In genomic region chr10:80089146-80089545, GRCm38 (mm10) we compare ENCODE assay signal across 12 mouse cellular contexts. TPM values are rescaled to one million over a fixed set of nuclear protein-coding genes. Genes with fewer than 3 reads are reported as not detected.
DNase-seq lines count a peak whose midpoint lies in the region; ATAC-seq and TF ChIP-seq lines count a peak whose summit lies in the region.
"Had no signal": no experiment of that assay in that cellular context is flagged by ENCODE, and none has a peak within 500 bp of the region (broad histone marks: within the 10 kb centered on the region; RNA-seq: fewer than 3 reads in every experiment).

No protein-coding gene starts in this region.

- no peak for ATAC-seq in lung, postnatal 0 days
- peak; percentile 35; the same call in 1 of the 2 replicates for ATAC-seq in kidney, postnatal 0 days (replicated peaks; ENCODE audit: low FRiP score, low read depth)
- peak; percentile 40; the same call in 1 of the 2 replicates for ATAC-seq in liver, postnatal 0 days
- ATAC-seq: forebrain, postnatal 0 days had no signal

- H3K4me3 ChIP-seq in lung, postnatal 0 days (ENCODE audit: low read depth, low read length), result no peak overlapping the region
- no peak overlapping the region for H3K4me3 ChIP-seq in kidney, postnatal 0 days (replicated peaks; ENCODE audit: low read depth, low read length)
- H3K4me3 ChIP-seq in liver, postnatal 0 days (ENCODE audit: low read depth, low read length), result no peak overlapping the region
- H3K4me3 ChIP-seq: embryonic facial prominence, embryonic 12.5 days had no signal

- peak; percentile 59 for TF ChIP-seq CTCF in lung, postnatal 0 days (IDR thresholded peaks at IDR 0.05)
- TF ChIP-seq CTCF in kidney, postnatal 0 days (IDR thresholded peaks at IDR 0.05; ENCODE audit: low read depth), result peak; percentile 49; the same call in 1 of the 2 replicates
- peak; percentile 49 for TF ChIP-seq CTCF in liver, postnatal 0 days (IDR thresholded peaks at IDR 0.05; ENCODE audit: low read depth)

- intact Hi-C loops in heart, postnatal 14 days (cut with DNase I), result no loop called here

- DNase-seq in embryo, embryonic 10.5 days (ENCODE audit: low spot score), result peak; percentile 15
- DNase-seq in embryo, embryonic 11 days, result no peak
- DNase-seq in lung, postnatal 0 days (ENCODE audit: low spot score), result peak; percentile 44
- DNase-seq in lung, postnatal 36 days, result no peak
- DNase-seq in kidney, postnatal 0 days (ENCODE audit: low spot score), result no peak
- DNase-seq in liver, postnatal 0 days, result no peak
- no peak for DNase-seq in right cerebral cortex, postnatal 25 days
- no peak for DNase-seq in heart, postnatal 14 days
- DNase-seq: forebrain, postnatal 0 days; layer of hippocampus, postnatal 36 days; midbrain, embryonic 14.5 days had no signal

- TF ChIP-seq EP300 in lung, postnatal 0 days (IDR thresholded peaks at IDR 0.05), result no peak
- no peak for TF ChIP-seq EP300 in liver, postnatal 0 days (IDR thresholded peaks at IDR 0.05; ENCODE audit: low read depth)

- no peaks in the 10 kb centered on the region for H3K9me3 ChIP-seq in lung, postnatal 0 days (ENCODE audit: low read length)
- H3K9me3 ChIP-seq in kidney, postnatal 0 days (replicated peaks; ENCODE audit: low read length), result no peaks in the 10 kb centered on the region
- no peaks in the 10 kb centered on the region for H3K9me3 ChIP-seq in liver, postnatal 0 days (ENCODE audit: low read length)
- H3K9me3 ChIP-seq: embryonic facial prominence, embryonic 12.5 days had no signal

- no peak overlapping the region for H3K27ac ChIP-seq in lung, postnatal 0 days (ENCODE audit: low read length)
- H3K27ac ChIP-seq in kidney, postnatal 0 days, result no peak overlapping the region
- no peak overlapping the region for H3K27ac ChIP-seq in liver, postnatal 0 days (ENCODE audit: low read depth)
- H3K27ac ChIP-seq: embryonic facial prominence, embryonic 12.5 days had no signal

- WGBS in lung, postnatal 0 days, result 57% methylated on average over 4 of the region's 4 CpGs
- WGBS in kidney, postnatal 0 days, result 53% methylated on average over 4 of the region's 4 CpGs
- 61% methylated on average over 4 of the region's 4 CpGs for WGBS in liver, postnatal 0 days (ENCODE audit: insufficient replicate concordance)

- no peaks in the 10 kb centered on the region for H3K27me3 ChIP-seq in lung, postnatal 0 days (replicated peaks; ENCODE audit: insufficient read depth, low read length)
- no peaks in the 10 kb centered on the region for H3K27me3 ChIP-seq in kidney, postnatal 0 days (ENCODE audit: insufficient read depth, low read length)
- H3K27me3 ChIP-seq in liver, postnatal 0 days (ENCODE audit: insufficient read depth, low read length), result no peaks in the 10 kb centered on the region
- H3K27me3 ChIP-seq: embryonic facial prominence, embryonic 12.5 days had no signal

- H3K4me1 ChIP-seq in lung, postnatal 0 days (ENCODE audit: insufficient read depth, low read depth, low read length), result peaks cover 17% of the 10 kb centered on the region
- H3K4me1 ChIP-seq in kidney, postnatal 0 days (replicated peaks; ENCODE audit: insufficient read depth, low read length), result peaks cover 17% of the 10 kb centered on the region; the same call in 1 of the 2 replicates
- peaks cover 23% of the 10 kb centered on the region for H3K4me1 ChIP-seq in liver, postnatal 0 days (ENCODE audit: insufficient read depth)
- H3K4me1 ChIP-seq: embryonic facial prominence, embryonic 12.5 days had no signal

- H3K9ac ChIP-seq in lung, postnatal 0 days (replicated peaks; ENCODE audit: low read depth), result no peak overlapping the region
- H3K9ac ChIP-seq in kidney, postnatal 0 days (ENCODE audit: low read depth, low read length), result no peak overlapping the region
- no peak overlapping the region for H3K9ac ChIP-seq in liver, postnatal 0 days (replicated peaks)
- H3K9ac ChIP-seq: embryonic facial prominence, embryonic 12.5 days; forebrain, postnatal 0 days had no signal

- H3K4me2 ChIP-seq in lung, postnatal 0 days (replicated peaks; ENCODE audit: low read depth, low read length), result no peak overlapping the region
- H3K4me2 ChIP-seq in kidney, postnatal 0 days (ENCODE audit: low read length), result no peak overlapping the region
- no peak overlapping the region for H3K4me2 ChIP-seq in liver, postnatal 0 days (ENCODE audit: low read depth, low read length)
- H3K4me2 ChIP-seq: embryonic facial prominence, embryonic 12.5 days had no signal

- no peaks in the 10 kb centered on the region for H3K36me3 ChIP-seq in lung, postnatal 0 days (ENCODE audit: insufficient read depth, low read length)
- H3K36me3 ChIP-seq in kidney, postnatal 0 days (ENCODE audit: insufficient read depth, low read length), result 0 out of 2 replicates have a peak, but pooled peaks cover 4% of the 10 kb centered on the region
- H3K36me3 ChIP-seq in liver, postnatal 0 days (replicated peaks; ENCODE audit: insufficient read depth, low read length), result peaks cover 18% of the 10 kb centered on the region

RNA-seq across cellular contexts. Expression of gene Sbno2, which starts 16.2 kb away (rescaled TPM):
- polyA plus RNA-seq in lung, postnatal 0 days (2015; fragmentation: Nextera tagmentation; extraction: Ambion mirVana), result 17.5 and 26.4 TPM in 2 replicates
- 9.6 and 10.5 TPM in 2 replicates for polyA plus RNA-seq in kidney, postnatal 0 days (2015; fragmentation: Nextera tagmentation; extraction: Ambion mirVana)
- 7.4 and 8.7 TPM in 2 replicates for polyA plus RNA-seq in liver, postnatal 0 days (2015; fragmentation: Nextera tagmentation; extraction: Ambion mirVana)
- total RNA-seq in heart, postnatal 14 days (2021), result 10 to 100 TPM; 13.5 to 14.0 TPM

RNA-seq across cellular contexts. Expression of gene Stk11, which starts 26.5 kb away (rescaled TPM):
- 19.0 and 19.8 TPM in 2 replicates for polyA plus RNA-seq in lung, postnatal 0 days (2015; fragmentation: Nextera tagmentation; extraction: Ambion mirVana)
- 14.2 and 15.1 TPM in 2 replicates for polyA plus RNA-seq in kidney, postnatal 0 days (2015; fragmentation: Nextera tagmentation; extraction: Ambion mirVana)
- polyA plus RNA-seq in liver, postnatal 0 days (2015; fragmentation: Nextera tagmentation; extraction: Ambion mirVana), result 9.1 and 11.2 TPM in 2 replicates
- 100 to 1,000 TPM; 105 to 118 TPM for total RNA-seq in heart, postnatal 14 days (2021)

RNA-seq across cellular contexts. Expression of gene Gpx4, which starts 42.2 kb away (rescaled TPM):
- polyA plus RNA-seq in lung, postnatal 0 days (2015; fragmentation: Nextera tagmentation; extraction: Ambion mirVana), result 1,058 and 1,082 TPM in 2 replicates
- 901 and 946 TPM in 2 replicates for polyA plus RNA-seq in kidney, postnatal 0 days (2015; fragmentation: Nextera tagmentation; extraction: Ambion mirVana)
- 537 and 560 TPM in 2 replicates for polyA plus RNA-seq in liver, postnatal 0 days (2015; fragmentation: Nextera tagmentation; extraction: Ambion mirVana)
- 100 to 1,000 TPM; 636 to 681 TPM for total RNA-seq in heart, postnatal 14 days (2021)

RNA-seq across cellular contexts. Expression of gene Atp5d, which starts 49.3 kb away (rescaled TPM):
- polyA plus RNA-seq in lung, postnatal 0 days (2015; fragmentation: Nextera tagmentation; extraction: Ambion mirVana), result 463 and 491 TPM in 2 replicates
- 936 and 986 TPM in 2 replicates for polyA plus RNA-seq in kidney, postnatal 0 days (2015; fragmentation: Nextera tagmentation; extraction: Ambion mirVana)
- 537 and 576 TPM in 2 replicates for polyA plus RNA-seq in liver, postnatal 0 days (2015; fragmentation: Nextera tagmentation; extraction: Ambion mirVana)
- total RNA-seq in heart, postnatal 14 days (2021), result 1,000 to 10,000 TPM; 1,168 to 1,183 TPM

RNA-seq across cellular contexts. Expression of gene Polr2e, which starts 49.6 kb away (rescaled TPM):
- polyA plus RNA-seq in lung, postnatal 0 days (2015; fragmentation: Nextera tagmentation; extraction: Ambion mirVana), result 178 and 202 TPM in 2 replicates
- 208 and 210 TPM in 2 replicates for polyA plus RNA-seq in kidney, postnatal 0 days (2015; fragmentation: Nextera tagmentation; extraction: Ambion mirVana)
- 57.0 and 58.3 TPM in 2 replicates for polyA plus RNA-seq in liver, postnatal 0 days (2015; fragmentation: Nextera tagmentation; extraction: Ambion mirVana)
- total RNA-seq in heart, postnatal 14 days (2021), result 10 to 100 TPM; 68.6 to 73.5 TPM

Comparison
In these comparisons a context has a peak if more than half of its experiments do, and no peak if none do; other contexts are left out.
1. DNase-seq: peak in embryo, embryonic 10.5 days (single experiment) and lung, postnatal 0 days (single experiment); none in embryo, embryonic 11 days (single experiment), lung, postnatal 36 days (single experiment), kidney, postnatal 0 days (single experiment), liver, postnatal 0 days (single experiment), right cerebral cortex, postnatal 25 days (single experiment) and heart, postnatal 14 days (0 of 2).
2. Peak in every context shown above with its lines, with median percentiles within 50 percentile points of each other: CTCF ChIP-seq.